Mouse (Mus musculus) mesoderm, embryonic 11.5 days (tissue): ENCODE results near the gene Efcc1.

Experiments used
- DNase-seq: peaks from one replicate; pipeline ENCODE4 v3.0.0-alpha.2; 2012; ENCODE audit warnings: low read depth, low spot score

Gene Efcc1

DNA sequence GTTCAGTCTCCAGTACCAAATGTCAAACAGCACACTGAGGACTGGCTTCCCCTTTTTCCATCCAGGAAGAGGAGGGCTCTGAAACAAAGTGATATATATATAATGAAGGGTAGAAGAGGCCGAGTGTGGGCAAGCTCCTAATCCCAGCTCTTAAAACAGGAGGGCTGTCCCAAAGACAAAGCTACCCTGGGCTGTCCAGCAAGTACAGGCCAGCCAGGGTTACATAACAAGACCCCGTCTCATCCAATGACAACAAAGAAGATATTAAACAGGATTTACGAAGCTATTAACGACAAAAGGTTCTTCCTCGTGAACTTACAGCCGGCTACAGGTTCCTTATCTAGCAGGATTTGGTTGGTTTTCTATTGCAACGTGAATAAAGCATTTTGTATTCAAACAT is 74.2 kb downstream of the Efcc1 start:
- DNase-seq = no peak

DNA sequence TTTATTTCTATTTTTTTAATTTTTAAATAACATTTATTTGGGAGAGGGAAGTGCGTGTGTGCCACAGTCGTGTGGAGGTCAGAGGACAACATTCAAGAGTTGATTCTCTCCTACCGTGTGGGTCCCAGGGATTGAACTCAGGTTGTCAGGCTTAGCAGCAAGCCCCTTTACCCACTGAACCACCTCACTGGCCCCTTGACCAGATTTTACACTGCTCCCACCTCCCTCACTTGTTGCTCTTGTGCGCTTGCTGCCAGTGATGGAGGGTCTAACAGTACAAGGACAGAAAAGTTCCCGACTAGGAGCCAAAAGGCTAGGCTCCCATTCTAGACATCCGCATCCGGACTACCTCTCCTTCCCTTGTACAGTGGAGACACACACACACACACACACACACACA is 74.8 kb downstream of the Efcc1 start:
- no peak for DNase-seq
